Mouse (Mus musculus) myocyte (in vitro differentiated cells): ENCODE results near the gene Wdr74. TPM values are rescaled to one million over a fixed set of nuclear protein-coding genes. Genes with fewer than 3 reads are reported as not detected.

ENCODE experiments used
- H3K27me3 ChIP-seq: one replicate; pipeline ENCODE4 v1.6.1; 2011; ENCODE audit not compliant: control insufficient read depth, insufficient read depth, insufficient read length
- H3K36me3 ChIP-seq: one replicate; pipeline ENCODE4 v1.6.1; 2011; ENCODE audit not compliant: control insufficient read depth, insufficient read depth
- H3K4me2 ChIP-seq: one replicate; pipeline ENCODE4 v1.6.1; 2011; ENCODE audit warnings: low read depth, control low read depth
- H3K4me3 ChIP-seq: one replicate; pipeline ENCODE4 v1.5.1; 2011; ENCODE audit warnings: mild to moderate bottlenecking, control low read depth, moderate library complexity
- H3K79me2 ChIP-seq: one replicate; pipeline ENCODE4 v1.6.1; 2011; ENCODE audit not compliant: control insufficient read depth, insufficient read depth
- H3ac ChIP-seq: one replicate; pipeline ENCODE4 v1.6.1; 2011; ENCODE audit not compliant: control insufficient read depth, insufficient read length
- CEBPB ChIP-seq: IDR thresholded peaks from 2 replicates; pipeline ENCODE4 v1.6.1; 2011; ENCODE audit warnings: mild to moderate bottlenecking, moderate library complexity; ENCODE audit not compliant: poor library complexity, insufficient read depth, severe bottlenecking
- E2F4 ChIP-seq: IDR thresholded peaks from one replicate; pipeline ENCODE4 v1.6.1; 2011; ENCODE audit warnings: mild to moderate bottlenecking, control low read depth, moderate library complexity; ENCODE audit not compliant: insufficient read depth
- MAX ChIP-seq: IDR thresholded peaks from one replicate; pipeline ENCODE4 v1.6.1; 2011; ENCODE audit warnings: low read depth, mild to moderate bottlenecking, control low read depth
- MYOD1 ChIP-seq, 3 experiments: IDR thresholded peaks; one replicate each; pipeline ENCODE4 v1.6.1; 2011; ENCODE audit warnings: control low read depth in 2 of 3, low read depth in 2 of 3, mild to moderate bottlenecking in 2 of 3, moderate library complexity in 1 of 3; ENCODE audit not compliant: insufficient read length in 2 of 3, control insufficient read depth in 1 of 3
- MYOG ChIP-seq, 3 experiments: IDR thresholded peaks; one replicate each; pipeline ENCODE4 v1.6.1; 2011; ENCODE audit warnings: control low read depth in 2 of 3, low read depth in 2 of 3, mild to moderate bottlenecking in 2 of 3; ENCODE audit not compliant: insufficient read length in 2 of 3, control insufficient read depth in 1 of 3, insufficient read depth in 1 of 3
- POLR2A ChIP-seq: IDR thresholded peaks from one replicate; pipeline ENCODE4 v1.6.1; 2011; ENCODE audit warnings: low read depth, mild to moderate bottlenecking, control low read depth, moderate library complexity; ENCODE audit not compliant: insufficient read length
- POLR2AphosphoS2 ChIP-seq: IDR thresholded peaks from one replicate; pipeline ENCODE4 v1.6.1; 2011; ENCODE audit warnings: low read depth, control low read depth; ENCODE audit not compliant: insufficient read length
- REST ChIP-seq: IDR thresholded peaks from one replicate; pipeline ENCODE4 v1.6.1; 2011; ENCODE audit warnings: mild to moderate bottlenecking, control low read depth, moderate library complexity; ENCODE audit not compliant: insufficient read depth, insufficient read length
- SRF ChIP-seq: IDR thresholded peaks from one replicate; pipeline ENCODE4 v1.6.1; 2011; ENCODE audit warnings: low read depth; ENCODE audit not compliant: control insufficient read depth, insufficient read length
- TCF12 ChIP-seq: IDR thresholded peaks from one replicate; pipeline ENCODE4 v1.6.1; 2011; ENCODE audit warnings: mild to moderate bottlenecking, control low read depth; ENCODE audit not compliant: poor library complexity, insufficient read depth, severe bottlenecking
- TCF3 ChIP-seq: IDR thresholded peaks from one replicate; pipeline ENCODE4 v1.6.1; 2011; ENCODE audit warnings: low read depth, control low read depth; ENCODE audit not compliant: insufficient read length
- USF1 ChIP-seq: IDR thresholded peaks from one replicate; pipeline ENCODE4 v1.6.1; 2011; ENCODE audit warnings: low read depth, mild to moderate bottlenecking, control low read depth, moderate library complexity
- polyA plus RNA-seq: library from polyadenylated mRNA; unstranded; fragments of >200 nt; fragmentation: generic; extraction: Trizol; gene quantifications from one replicate; pipeline ENCODE4 v1.2.1, GENCODE M21; 2012; ENCODE audit warnings: missing spikeins

Wdr74 gene
- 109 TPM for polyA plus RNA-seq

GRCm38 (mm10) chr19:8735389-8736159 lies at the start of gene Wdr74:
Gene Wdr74 (plus strand): TSS chr19:8735827.
- Histone ChIP-seq H3K79me2 (peaks cover 21% of the 10 kb centered on the region), H3K27me3 (no peaks in the 10 kb centered on the region), H3K36me3 (peaks cover 22% of the 10 kb centered on the region), H3ac (peak within 1 kb of the TSS; percentile 33), H3K4me3 (peak within 1 kb of the TSS; percentile 97), H3K4me2 (peak within 1 kb of the TSS; percentile 92)
- no peak for TF ChIP-seq TCF3
- TF ChIP-seq REST, result peak; percentile 22
- TF ChIP-seq CEBPB, result no peak
- no peak for TF ChIP-seq E2F4
- no peak for TF ChIP-seq MYOD1 (IDR thresholded peaks at IDR 0.05; ENCODE audit: control insufficient read depth in 1 of 3, insufficient read length in 2 of 3, low read depth in 2 of 3)
- no peak for TF ChIP-seq TCF12
- TF ChIP-seq POLR2AphosphoS2, result peak; percentile 97
- no peak for TF ChIP-seq USF1
- peak; percentile 92 for TF ChIP-seq SRF
- TF ChIP-seq MYOG (IDR thresholded peaks at IDR 0.05; ENCODE audit: control insufficient read depth in 1 of 3, insufficient read depth in 1 of 3, insufficient read length in 2 of 3, low read depth in 2 of 3), result no peak
- TF ChIP-seq POLR2A, result peak; percentile 98
- peak; percentile 50 for TF ChIP-seq MAX

- Histone ChIP-seq H3K79me2 (no peaks in the 10 kb centered on the region), H3K36me3 (no peaks in the 10 kb centered on the region), H3K4me3 (no peak overlapping the region), H3K4me2 (no peak overlapping the region), H3ac (no peak overlapping the region), H3K27me3 (no peaks in the 10 kb centered on the region)
- TF ChIP-seq MAX (no peak), USF1 (no peak), E2F4 (no peak), POLR2A (no peak), SRF (no peak), TCF3 (no peak), REST (no peak), POLR2AphosphoS2 (no peak), MYOD1 (IDR thresholded peaks at IDR 0.05; ENCODE audit: control insufficient read depth in 1 of 3, insufficient read length in 2 of 3, low read depth in 2 of 3) (no peak)
Observed at GRCm38 (mm10) chr19:8691871-8692539, 43.6 kb upstream of the Wdr74 start.

DNA sequence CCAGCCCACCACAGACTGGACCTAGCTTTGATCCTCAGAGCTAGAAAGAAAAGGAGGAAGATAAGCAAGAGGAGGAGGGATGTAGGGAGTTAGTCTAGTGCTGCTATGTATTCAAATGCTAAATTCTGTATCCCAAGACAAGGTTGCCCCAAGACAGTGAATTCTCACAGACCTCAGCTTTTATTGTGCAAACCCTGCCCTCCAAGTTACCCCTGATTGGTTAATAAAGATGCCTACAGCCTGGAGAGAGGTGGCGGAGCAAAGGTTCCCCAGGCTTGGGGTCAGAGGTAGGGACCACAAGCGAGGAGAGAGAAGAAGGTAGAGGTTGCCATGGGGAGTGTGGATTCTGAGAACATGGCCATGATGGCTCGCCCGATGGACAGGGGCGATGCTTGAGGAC lies 42.9 kb upstream of the Wdr74 start:
- Histone ChIP-seq H3ac (no peak overlapping the region), H3K4me3 (no peak overlapping the region), H3K27me3 (no peaks in the 10 kb centered on the region), H3K79me2 (no peaks in the 10 kb centered on the region), H3K36me3 (no peaks in the 10 kb centered on the region), H3K4me2 (no peak overlapping the region)
- no peak for TF ChIP-seq MYOG (IDR thresholded peaks at IDR 0.05; ENCODE audit: control insufficient read depth in 1 of 3, insufficient read depth in 1 of 3, insufficient read length in 2 of 3, low read depth in 2 of 3)
- TF ChIP-seq REST, result no peak
- TF ChIP-seq E2F4, result no peak
- no peak for TF ChIP-seq MYOD1 (IDR thresholded peaks at IDR 0.05; ENCODE audit: control insufficient read depth in 1 of 3, insufficient read length in 2 of 3, low read depth in 2 of 3)
- TF ChIP-seq POLR2A, result no peak
- TF ChIP-seq MAX, result no peak
- TF ChIP-seq TCF12, result no peak
- no peak for TF ChIP-seq POLR2AphosphoS2
- no peak for TF ChIP-seq CEBPB
- no peak for TF ChIP-seq USF1
- TF ChIP-seq SRF, result no peak
- TF ChIP-seq TCF3, result no peak

DNA sequence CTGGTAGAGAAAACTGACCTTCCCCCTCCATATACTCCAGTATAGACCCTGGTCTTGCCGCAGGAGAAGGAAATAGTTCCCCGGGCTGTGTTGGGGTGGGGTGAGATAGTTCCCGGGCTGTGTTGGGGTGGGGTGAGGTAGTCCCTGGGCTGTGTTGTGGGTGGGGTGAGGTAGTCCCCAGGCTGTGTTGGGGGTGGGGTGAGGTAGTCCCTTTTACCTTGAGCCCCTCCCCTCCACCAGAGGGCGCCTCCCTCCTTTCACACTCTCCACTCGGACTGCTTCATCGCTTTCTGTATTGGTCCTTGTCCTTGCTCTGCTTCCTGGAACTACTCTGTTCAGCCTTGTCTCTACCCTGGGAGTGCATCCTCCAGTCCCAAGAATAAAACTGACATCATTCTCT lies 40.3 kb upstream of the Wdr74 start:
- Histone ChIP-seq H3K27me3 (no peaks in the 10 kb centered on the region), H3K4me3 (no peak overlapping the region), H3K36me3 (no peaks in the 10 kb centered on the region), H3K4me2 (no peak overlapping the region), H3K79me2 (no peaks in the 10 kb centered on the region), H3ac (no peak overlapping the region)
- no peak for TF ChIP-seq SRF
- TF ChIP-seq MYOG (IDR thresholded peaks at IDR 0.05; ENCODE audit: control insufficient read depth in 1 of 3, insufficient read depth in 1 of 3, insufficient read length in 2 of 3, low read depth in 2 of 3), result no peak
- no peak for TF ChIP-seq POLR2A
- TF ChIP-seq MAX, result no peak
- no peak for TF ChIP-seq TCF3
- TF ChIP-seq USF1, result no peak
- TF ChIP-seq MYOD1 (IDR thresholded peaks at IDR 0.05; ENCODE audit: control insufficient read depth in 1 of 3, insufficient read length in 2 of 3, low read depth in 2 of 3), result no peak
- TF ChIP-seq POLR2AphosphoS2, result no peak
- TF ChIP-seq CEBPB, result no peak
- no peak for TF ChIP-seq E2F4
- no peak for TF ChIP-seq REST
- TF ChIP-seq TCF12, result no peak
